Mouse (Mus musculus) hindbrain, embryonic 15.5 days (tissue): ENCODE results near the gene Cers3. TPM values are rescaled to one million over a fixed set of nuclear protein-coding genes. Genes with fewer than 3 reads are reported as not detected.

Source experiments
- ATAC-seq: fragments of 200-750 bp; cut with Nextera tagmentation; 2 replicates; pipeline ENCODE4 v1.8.0; 2017; ENCODE audit warnings: low read depth, moderate number of reproducible peaks, moderate TSS enrichment; ENCODE audit not compliant: low FRiP score
- H3K27ac ChIP-seq: fragments of 300-500 bp; sonication (generic); replicated peaks from 2 replicates; pipeline ENCODE4 v1.5.1; 2015; ENCODE audit warnings: mild to moderate bottlenecking, inconsistent platforms
- H3K27me3 ChIP-seq: fragments of 300-500 bp; sonication (generic); 2 replicates; pipeline ENCODE4 v1.6.1; 2015; ENCODE audit warnings: control low read depth, inconsistent platforms
- H3K36me3 ChIP-seq: fragments of 300-500 bp; sonication (generic); 2 replicates; pipeline ENCODE4 v1.6.1; 2015; ENCODE audit warnings: control low read depth, inconsistent platforms
- H3K4me1 ChIP-seq: fragments of 300-500 bp; sonication (generic); replicated peaks from 2 replicates; pipeline ENCODE4 v1.6.1; 2015; ENCODE audit warnings: control low read depth, inconsistent platforms
- H3K4me2 ChIP-seq: fragments of 300-500 bp; sonication (generic); 2 replicates; pipeline ENCODE4 v1.6.1; 2015; ENCODE audit warnings: moderate library complexity, mild to moderate bottlenecking, inconsistent platforms
- H3K4me3 ChIP-seq: fragments of 300-500 bp; sonication (generic); 2 replicates; pipeline ENCODE4 v1.5.1; 2015; ENCODE audit warnings: mild to moderate bottlenecking, inconsistent platforms
- H3K9ac ChIP-seq: fragments of 300-500 bp; sonication (generic); 2 replicates; pipeline ENCODE4 v1.6.1; 2015; ENCODE audit warnings: inconsistent platforms
- H3K9me3 ChIP-seq: fragments of 300-500 bp; sonication (generic); 2 replicates; pipeline ENCODE4 v1.6.1; 2016; ENCODE audit warnings: control low read depth, inconsistent platforms
- WGBS: fragments of 180-500 bp; shearing (Covaris S2); methylation state at CpG from one replicate; pipeline ENCODE4 v1.1.7; 2015; 5-methylcytosine and 5-hydroxymethylcytosine counted together
- polyA plus RNA-seq: library from polyadenylated mRNA; unstranded; fragments of >200 nt; fragmentation: Nextera tagmentation; extraction: Ambion mirVana; gene quantifications from 2 replicates; pipeline ENCODE4 v1.2.1, GENCODE M21; 2015

Cers3 gene
- polyA plus RNA-seq, 1 experiment from 2014 or later: 0.52 TPM

DNA sequence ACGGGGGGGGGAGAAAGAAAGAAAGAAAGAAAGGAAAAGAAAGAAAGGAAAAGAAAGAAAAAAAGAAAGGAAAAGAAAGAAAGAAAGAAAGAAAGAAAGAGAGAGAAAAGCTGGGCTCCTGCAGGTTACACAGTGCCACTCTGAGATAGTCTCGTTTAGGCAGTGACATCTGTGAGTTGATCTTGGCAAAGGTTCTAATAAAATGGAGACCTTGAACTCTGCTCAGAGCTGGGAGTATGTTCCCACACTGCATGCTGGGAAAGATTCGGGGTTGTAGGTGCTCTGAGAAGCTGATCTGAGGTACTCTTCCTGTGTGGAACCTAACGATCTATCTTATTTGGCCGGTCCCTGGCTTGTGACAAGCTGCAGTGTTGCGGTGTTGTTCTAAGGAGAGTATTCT lies 103.3 kb downstream of the Cers3 start:
- H3K4me2 ChIP-seq: no peak overlapping the region
- no peaks in the 10 kb centered on the region for H3K36me3 ChIP-seq
- H3K27ac ChIP-seq: no peak overlapping the region
- no peak for ATAC-seq
- no peak overlapping the region for H3K9ac ChIP-seq
- no peak overlapping the region for H3K4me3 ChIP-seq
- no peaks in the 10 kb centered on the region for H3K9me3 ChIP-seq
- H3K4me1 ChIP-seq: peaks cover 1% of the 10 kb centered on the region
- H3K27me3 ChIP-seq: no peaks in the 10 kb centered on the region
- 82% methylated on average over 6 of the region's 6 CpGs for WGBS

DNA sequence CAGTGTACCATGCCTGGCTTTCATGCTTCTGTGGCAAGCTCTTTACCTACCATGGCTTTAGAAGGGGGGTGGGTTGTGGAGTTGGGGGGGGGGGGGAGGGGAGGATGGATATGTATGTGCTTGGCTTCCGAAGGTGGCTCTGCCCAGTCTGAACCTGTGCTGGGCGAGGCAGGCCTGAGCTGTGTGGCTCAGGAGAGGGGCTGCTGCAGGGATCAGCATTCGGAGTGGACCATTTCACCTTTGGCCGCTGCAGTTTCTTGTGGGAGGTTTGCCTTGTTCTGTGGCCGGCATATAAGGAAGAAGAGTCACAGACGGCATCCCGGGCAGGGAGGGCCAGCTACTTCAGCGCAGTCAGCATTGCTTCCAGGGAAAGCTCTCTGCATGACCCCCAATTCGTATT lies 104.0 kb downstream of the Cers3 start:
- H3K9me3 ChIP-seq: no peaks in the 10 kb centered on the region
- H3K4me2 ChIP-seq: no peak overlapping the region
- H3K27ac ChIP-seq: no peak overlapping the region
- no peak overlapping the region for H3K9ac ChIP-seq
- no peaks in the 10 kb centered on the region for H3K4me1 ChIP-seq
- no peak overlapping the region for H3K4me3 ChIP-seq
- no peaks in the 10 kb centered on the region for H3K36me3 ChIP-seq
- 81% methylated on average over 9 of the region's 9 CpGs for WGBS
- no peaks in the 10 kb centered on the region for H3K27me3 ChIP-seq
- ATAC-seq: no peak

DNA sequence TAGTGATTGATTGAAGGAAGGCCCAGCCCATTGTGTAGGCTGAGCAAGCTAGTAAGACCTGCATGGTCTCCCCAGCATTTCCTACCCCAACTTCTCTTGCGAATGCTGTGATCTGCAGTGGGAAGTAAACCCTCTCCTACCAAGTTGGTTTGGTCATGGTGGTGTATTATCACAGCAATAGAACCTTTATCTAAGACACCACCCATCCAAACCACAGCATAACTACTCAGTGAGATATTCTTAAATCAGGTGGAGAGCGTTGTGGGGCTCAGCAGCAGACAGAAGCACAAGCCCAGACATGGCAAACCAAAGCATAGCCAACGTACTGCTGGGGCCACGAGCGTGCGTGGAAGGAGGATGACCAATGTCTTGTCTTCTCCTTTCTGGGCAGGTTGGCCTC lies 106.0 kb downstream of the Cers3 start:
- Histone ChIP-seq H3K4me2 (no peak overlapping the region), H3K4me3 (no peak overlapping the region), H3K9ac (no peak overlapping the region), H3K9me3 (no peaks in the 10 kb centered on the region), H3K27me3 (no peaks in the 10 kb centered on the region), H3K27ac (no peak overlapping the region), H3K36me3 (no peaks in the 10 kb centered on the region), H3K4me1 (no peaks in the 10 kb centered on the region)
- ATAC-seq: no peak
- WGBS: 89% methylated on average over 6 of the region's 6 CpGs

DNA sequence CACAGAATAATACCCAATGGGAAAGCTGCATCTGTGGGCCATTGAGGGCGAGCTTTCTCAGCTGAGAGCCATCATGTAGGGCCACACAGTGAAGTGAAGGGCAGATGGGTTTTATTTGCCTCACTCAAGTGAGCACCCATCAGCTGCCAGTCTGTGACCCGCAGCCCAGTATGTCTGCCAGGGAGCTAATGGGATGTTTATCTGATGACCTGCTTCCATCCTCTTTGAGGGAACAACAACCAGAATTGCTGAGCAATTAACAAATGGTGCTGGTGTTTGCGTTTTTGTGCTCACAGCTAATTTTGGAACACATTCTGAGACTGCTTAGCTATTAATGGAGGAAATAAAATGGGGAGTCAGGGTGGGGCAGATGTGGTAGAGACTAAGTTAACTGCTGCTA lies 108.9 kb downstream of the Cers3 start:
- no peak overlapping the region for H3K9ac ChIP-seq
- no peaks in the 10 kb centered on the region for H3K36me3 ChIP-seq
- no peaks in the 10 kb centered on the region for H3K27me3 ChIP-seq
- 79% methylated on average over 3 of the region's 3 CpGs for WGBS
- H3K9me3 ChIP-seq: no peaks in the 10 kb centered on the region
- no peak overlapping the region for H3K27ac ChIP-seq
- ATAC-seq: no peak
- no peaks in the 10 kb centered on the region for H3K4me1 ChIP-seq
- no peak overlapping the region for H3K4me2 ChIP-seq
- no peak overlapping the region for H3K4me3 ChIP-seq

DNA sequence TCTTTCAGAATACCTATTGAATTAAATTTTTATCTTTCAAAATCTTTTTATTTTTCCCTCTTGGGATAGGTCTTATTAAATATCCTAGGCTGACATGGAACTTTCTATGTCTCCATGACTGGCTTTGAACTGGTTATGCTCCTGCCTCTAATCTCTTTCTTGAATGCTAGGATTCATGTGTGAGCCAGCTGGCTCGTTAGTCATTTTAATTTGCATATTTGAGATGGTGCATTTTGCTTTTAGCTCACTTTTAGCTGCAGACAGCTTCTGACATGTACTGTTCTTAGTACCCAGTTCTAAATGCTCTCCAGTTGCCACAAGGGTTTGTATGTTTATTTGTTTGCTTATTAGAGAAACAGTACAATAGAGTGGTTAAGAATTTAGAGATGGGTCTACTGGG lies 114.3 kb downstream of the Cers3 start:
- no peaks in the 10 kb centered on the region for H3K27me3 ChIP-seq
- no peak overlapping the region for H3K9ac ChIP-seq
- H3K4me3 ChIP-seq: no peak overlapping the region
- no peak overlapping the region for H3K27ac ChIP-seq
- no peaks in the 10 kb centered on the region for H3K9me3 ChIP-seq
- no peaks in the 10 kb centered on the region for H3K4me1 ChIP-seq
- WGBS: 62% methylated on average over 1 of the region's 1 CpGs
- ATAC-seq: no peak
- no peaks in the 10 kb centered on the region for H3K36me3 ChIP-seq
- H3K4me2 ChIP-seq: no peak overlapping the region

DNA sequence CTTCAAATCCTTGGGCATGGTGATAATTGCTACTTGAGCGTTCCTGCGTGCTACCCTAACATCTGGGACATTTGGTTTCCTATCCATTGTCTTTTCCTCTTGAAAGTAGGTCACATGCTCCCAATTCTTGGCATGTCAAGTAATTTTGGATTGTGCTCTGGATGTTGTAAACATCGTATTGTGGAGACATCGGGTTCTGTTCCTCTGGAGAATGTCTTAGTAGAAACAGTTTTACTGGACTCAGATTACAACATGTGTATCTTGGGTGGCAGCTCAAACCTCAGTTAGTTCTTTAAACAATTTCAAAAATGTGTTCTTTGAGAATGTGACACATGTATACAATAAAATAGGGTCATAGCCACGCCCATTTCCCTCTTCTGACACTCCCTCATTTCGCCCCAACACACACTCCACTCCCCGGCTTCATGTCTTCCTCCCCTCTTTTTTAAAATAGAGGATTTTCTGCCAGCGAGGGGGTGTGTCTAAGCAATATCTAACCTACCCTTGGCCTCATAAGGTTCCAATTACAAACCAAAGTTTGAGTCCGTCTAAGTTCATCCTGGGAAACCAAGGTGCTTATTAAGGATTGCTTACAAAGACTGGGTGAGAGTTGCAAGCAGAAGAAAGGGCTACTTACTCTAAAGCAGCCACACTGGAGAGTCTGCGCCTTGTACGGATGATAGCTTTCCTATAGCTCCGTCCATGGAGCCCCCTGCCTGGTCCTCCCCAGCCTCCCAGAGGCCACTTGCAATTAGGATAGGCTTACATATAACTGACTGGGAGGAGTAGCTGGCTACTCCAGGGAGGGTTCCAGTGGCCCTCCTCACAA lies 115.2 kb downstream of the Cers3 start:
- ATAC-seq: no peak
- Histone ChIP-seq H3K9ac (no peak overlapping the region), H3K4me2 (no peak overlapping the region), H3K9me3 (no peaks in the 10 kb centered on the region), H3K27me3 (no peaks in the 10 kb centered on the region), H3K4me3 (no peak overlapping the region), H3K36me3 (no peaks in the 10 kb centered on the region), H3K4me1 (no peaks in the 10 kb centered on the region), H3K27ac (no peak overlapping the region)
- 81% methylated on average over 12 of the region's 12 CpGs for WGBS

DNA sequence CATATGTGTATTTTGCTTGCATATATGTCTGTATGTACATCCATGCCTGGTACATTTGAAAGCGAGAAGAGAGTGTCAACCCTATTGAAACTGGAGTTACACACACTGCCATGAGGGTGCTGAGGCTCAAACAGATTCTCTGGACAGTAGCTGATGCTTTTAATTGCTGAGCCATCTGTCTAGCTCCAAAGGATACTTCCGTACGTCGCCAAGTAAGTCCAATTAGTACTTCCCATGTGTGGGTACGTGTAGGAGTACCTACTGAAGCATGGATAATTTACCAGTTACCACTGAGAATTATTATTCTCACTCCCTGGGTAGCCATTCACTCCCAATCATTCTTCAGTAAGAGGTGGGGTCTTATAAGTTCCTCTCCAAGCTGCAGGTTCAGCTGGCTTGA lies 115.9 kb downstream of the Cers3 start:
- no peaks in the 10 kb centered on the region for H3K27me3 ChIP-seq
- WGBS: 50% methylated on average over 5 of the region's 5 CpGs
- H3K27ac ChIP-seq: no peak overlapping the region
- H3K36me3 ChIP-seq: no peaks in the 10 kb centered on the region
- no peak for ATAC-seq
- H3K4me3 ChIP-seq: no peak overlapping the region
- H3K9ac ChIP-seq: no peak overlapping the region
- no peak overlapping the region for H3K4me2 ChIP-seq
- H3K9me3 ChIP-seq: no peaks in the 10 kb centered on the region
- no peaks in the 10 kb centered on the region for H3K4me1 ChIP-seq

DNA sequence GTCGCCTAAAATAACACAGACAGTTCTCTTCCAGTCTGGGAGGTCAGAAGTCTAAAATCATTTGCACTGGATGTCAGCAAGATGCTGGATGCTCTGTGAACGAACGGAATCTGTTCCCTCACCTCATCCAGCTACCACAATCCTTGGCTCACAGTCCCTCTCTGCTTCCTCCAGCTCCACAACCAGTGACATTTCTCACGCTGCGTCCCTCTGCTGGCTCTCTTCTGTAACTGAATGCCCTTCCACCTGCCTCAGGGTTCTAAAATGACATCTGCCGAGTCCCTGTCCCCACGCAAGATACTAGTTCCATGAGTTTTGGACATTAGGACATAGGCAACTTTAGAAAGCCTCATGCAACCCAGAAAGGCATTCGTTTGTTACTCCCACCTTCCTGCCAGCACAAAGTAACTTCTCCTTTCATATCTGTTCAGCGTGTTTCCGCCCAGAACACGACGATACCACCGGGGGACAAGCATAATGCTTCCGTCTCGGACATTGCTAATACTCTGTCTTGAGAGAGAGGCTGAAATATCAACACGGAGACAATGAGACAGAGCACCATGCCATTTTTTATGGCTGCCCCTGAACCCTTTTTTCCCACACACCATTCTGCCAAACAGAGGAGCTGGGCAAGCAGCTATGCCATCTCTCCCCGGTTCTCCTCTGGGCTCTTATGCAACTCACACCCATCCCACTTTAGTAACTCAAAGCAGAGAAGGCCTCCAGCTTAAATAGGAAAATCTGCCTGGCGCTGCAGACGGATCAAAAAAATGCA lies 123.8 kb downstream of the Cers3 start:
- no peaks in the 10 kb centered on the region for H3K9me3 ChIP-seq
- H3K9ac ChIP-seq: no peak overlapping the region
- 67% methylated on average over 19 of the region's 19 CpGs for WGBS
- H3K27ac ChIP-seq: peak overlapping the region; percentile 61
- no peak for ATAC-seq
- H3K4me2 ChIP-seq: no peak overlapping the region
- H3K4me3 ChIP-seq: no peak overlapping the region
- peaks cover 23% of the 10 kb centered on the region for H3K4me1 ChIP-seq
- no peaks in the 10 kb centered on the region for H3K36me3 ChIP-seq
- no peaks in the 10 kb centered on the region for H3K27me3 ChIP-seq

DNA sequence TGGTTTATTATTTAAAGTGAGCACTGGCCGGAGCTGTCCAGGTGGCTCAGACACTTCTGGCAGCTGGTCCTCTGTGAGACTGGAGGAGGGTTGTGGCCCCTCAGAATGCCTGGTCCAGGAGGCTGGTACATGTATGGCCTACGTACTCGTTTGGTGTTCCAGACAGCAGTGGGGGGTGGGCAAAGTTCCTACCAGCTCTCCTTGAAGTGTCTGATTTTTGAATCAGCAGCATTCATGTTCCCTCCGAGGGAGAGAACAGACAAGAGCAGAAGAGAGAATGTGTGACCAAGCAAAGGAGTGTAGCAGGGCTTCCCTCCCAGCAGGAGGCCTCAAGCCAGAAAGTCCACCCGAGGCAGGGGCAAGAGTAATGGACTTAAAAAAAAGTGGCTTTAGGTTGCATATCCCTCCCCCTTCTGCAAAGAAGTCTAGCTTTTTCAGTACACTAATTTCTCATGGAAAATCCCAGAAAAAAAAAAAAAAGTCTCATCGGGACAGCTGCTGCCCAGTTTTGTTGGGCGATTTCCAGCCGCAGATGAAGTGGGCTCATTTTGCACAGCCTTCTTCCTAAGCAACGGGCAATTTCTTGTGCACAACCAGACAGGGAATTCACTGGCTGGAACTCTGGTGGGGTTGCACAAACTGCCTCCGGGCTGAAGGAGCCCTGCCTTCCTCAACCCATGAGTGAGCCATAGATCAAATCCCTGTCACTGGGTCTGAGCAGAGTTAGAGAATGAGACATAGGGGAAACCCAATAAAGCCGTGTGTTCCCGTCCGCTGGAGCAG lies 124.6 kb downstream of the Cers3 start:
- Histone ChIP-seq H3K27ac (peak overlapping the region; percentile 61), H3K27me3 (no peaks in the 10 kb centered on the region), H3K4me1 (peaks cover 23% of the 10 kb centered on the region), H3K4me3 (no peak overlapping the region), H3K4me2 (no peak overlapping the region), H3K9ac (no peak overlapping the region), H3K36me3 (no peaks in the 10 kb centered on the region), H3K9me3 (no peaks in the 10 kb centered on the region)
- WGBS: 27% methylated on average over 13 of the region's 13 CpGs
- ATAC-seq: peak; percentile 76

DNA sequence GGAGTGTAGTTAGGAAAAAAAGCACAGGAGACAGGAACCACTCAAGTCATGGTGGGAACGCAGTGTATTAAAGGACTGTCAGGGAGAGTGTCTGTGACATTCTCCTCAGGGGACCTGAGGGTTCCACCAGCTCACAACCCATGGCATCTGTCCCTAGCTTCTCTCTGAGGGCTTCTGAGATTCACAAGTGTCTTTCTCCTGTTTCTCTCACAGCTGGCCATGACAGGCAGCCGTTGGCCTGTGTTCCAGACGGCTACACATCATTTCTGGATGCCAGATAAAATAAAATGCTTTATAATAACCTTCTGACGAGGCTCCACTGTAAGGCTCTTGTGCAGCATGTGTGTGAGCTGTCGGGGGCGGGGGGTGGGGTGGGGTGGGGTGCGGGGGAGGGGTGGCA lies 128.2 kb downstream of the Cers3 start:
- WGBS: 52% methylated on average over 7 of the region's 7 CpGs
- Histone ChIP-seq H3K36me3 (no peaks in the 10 kb centered on the region), H3K27ac (no peak overlapping the region), H3K4me2 (no peak overlapping the region), H3K4me1 (peaks cover 23% of the 10 kb centered on the region), H3K27me3 (no peaks in the 10 kb centered on the region), H3K9ac (no peak overlapping the region), H3K9me3 (no peaks in the 10 kb centered on the region), H3K4me3 (no peak overlapping the region)
- no peak for ATAC-seq

DNA sequence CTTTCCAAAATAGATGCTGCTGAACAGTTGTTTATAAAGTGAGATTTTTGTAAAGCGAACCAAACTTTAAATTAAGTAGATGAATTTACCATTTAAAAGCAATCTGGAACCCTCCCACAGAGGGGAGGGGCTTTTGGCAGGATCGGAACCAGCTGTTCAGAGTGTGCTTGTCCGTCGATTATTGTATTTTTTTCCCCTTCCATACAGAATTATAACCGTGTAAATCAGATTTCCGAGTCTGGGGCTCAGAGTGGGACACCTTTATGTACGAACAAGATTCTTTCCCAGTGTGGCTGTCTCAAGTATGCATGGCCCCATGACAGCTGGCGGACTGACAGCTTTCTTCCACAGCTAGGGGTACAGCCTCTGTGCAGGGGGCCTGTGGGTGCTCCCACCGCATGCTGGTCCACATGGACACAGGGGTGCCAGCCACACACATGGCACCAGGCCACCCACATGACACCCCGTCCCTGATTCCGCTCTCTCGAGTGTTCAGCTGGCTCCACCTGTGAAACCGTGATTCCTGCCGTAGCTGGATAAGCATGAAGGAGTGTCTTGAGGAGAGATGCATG lies 128.7 kb downstream of the Cers3 start:
- no peak overlapping the region for H3K4me3 ChIP-seq
- H3K4me1 ChIP-seq: peaks cover 20% of the 10 kb centered on the region
- no peak for ATAC-seq
- no peak overlapping the region for H3K27ac ChIP-seq
- H3K36me3 ChIP-seq: no peaks in the 10 kb centered on the region
- no peak overlapping the region for H3K9ac ChIP-seq
- no peak overlapping the region for H3K4me2 ChIP-seq
- H3K9me3 ChIP-seq: no peaks in the 10 kb centered on the region
- 70% methylated on average over 14 of the region's 14 CpGs for WGBS
- H3K27me3 ChIP-seq: no peaks in the 10 kb centered on the region

DNA sequence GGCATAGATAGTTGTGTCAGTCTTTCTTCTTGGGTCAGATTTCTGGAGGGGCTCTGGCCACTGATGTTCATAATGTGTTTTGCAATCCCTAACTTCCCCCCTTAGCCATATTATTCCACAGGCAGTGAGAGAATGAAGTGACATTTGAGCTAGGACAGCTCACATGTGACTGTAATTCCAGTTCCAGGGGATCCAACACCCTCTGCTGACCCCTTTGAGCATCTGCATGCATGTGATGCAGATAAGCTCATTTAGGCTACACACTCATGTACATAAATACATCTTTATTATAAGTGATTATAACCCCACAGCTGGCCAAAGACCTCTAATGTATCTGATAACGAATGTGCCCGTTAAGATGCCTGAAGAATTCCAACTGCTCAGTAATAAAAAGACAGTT lies 129.9 kb downstream of the Cers3 start:
- Histone ChIP-seq H3K4me2 (no peak overlapping the region), H3K36me3 (no peaks in the 10 kb centered on the region), H3K4me1 (peaks cover 8% of the 10 kb centered on the region; the same call in 1 of the 2 replicates), H3K9me3 (no peaks in the 10 kb centered on the region), H3K4me3 (no peak overlapping the region), H3K27me3 (no peaks in the 10 kb centered on the region), H3K9ac (no peak overlapping the region), H3K27ac (no peak overlapping the region)
- 92% methylated on average over 2 of the region's 2 CpGs for WGBS
- ATAC-seq: no peak
